Mouse (Mus musculus): ENCODE results near the gene Echdc1. TPM values are rescaled to one million over a fixed set of nuclear protein-coding genes. Genes with fewer than 3 reads are reported as not detected.

Gene Echdc1
- total RNA-seq, 2 experiments from 2014 or later: 31.2 to 32.6 TPM

Other genes with a start within 250 kb of the Echdc1 start
- 100 to 1,000 TPM; 171 to 188 TPM for gene Soga3, start 169.3 kb upstream of the Echdc1 start, total RNA-seq (2021)
- gene Gm49353, start 114.2 kb upstream of the Echdc1 start, total RNA-seq (2021): 10 to 100 TPM; 20.5 to 36.9 TPM
- gene 9330159F19Rik, start 101.6 kb upstream of the Echdc1 start, total RNA-seq (2021): 10 to 100 TPM; 93.0 to 95.5 TPM
- gene Rnf146, start 49.3 kb downstream of the Echdc1 start, total RNA-seq (2021): 10 to 100 TPM; 96.7 to 99.8 TPM
- gene Rspo3, start 222.7 kb downstream of the Echdc1 start, total RNA-seq (2021): 10 to 100 TPM in 1 of 2 experiments, 1 to 10 TPM in 1; 9.1 to 10.8 TPM

Data from layer of hippocampus, postnatal 10 days (tissue).